Mouse (Mus musculus) heart, adult 2 months (tissue): ENCODE measurements around the gene Hoxc9. TPM values are rescaled to one million over a fixed set of nuclear protein-coding genes. Genes with fewer than 3 reads are reported as not detected.

Experiments
- DNase-seq, 2 experiments: peaks; one replicate each; pipeline ENCODE4 v3.0.0; 2021
- H3K27ac ChIP-seq: fragments of 200-600 bp; 2 replicates; pipeline ENCODE4 v1.8.1; 2022
- H3K27me3 ChIP-seq: fragments of 200-500 bp; 2 replicates; pipeline ENCODE4 v1.6.1; 2012; ENCODE audit warnings: mild to moderate bottlenecking, low read length, inconsistent platforms, mixed read lengths; ENCODE audit not compliant: control insufficient read depth, insufficient read depth
- H3K36me3 ChIP-seq: fragments of 200-500 bp; 2 replicates; pipeline ENCODE4 v1.6.1; 2012; ENCODE audit warnings: low read length, inconsistent platforms; ENCODE audit not compliant: control insufficient read depth, insufficient read depth
- H3K4me1 ChIP-seq: fragments of 200-500 bp; 2 replicates; pipeline ENCODE4 v1.6.1; 2011; ENCODE audit warnings: low read length; ENCODE audit not compliant: control insufficient read depth, insufficient read depth
- H3K4me3 ChIP-seq: fragments of 200-600 bp; 2 replicates; pipeline ENCODE4 v1.8.1; 2022
- H3K79me2 ChIP-seq: fragments of 200-500 bp; replicated peaks from 2 replicates; pipeline ENCODE4 v1.6.1; 2012; ENCODE audit warnings: mild to moderate bottlenecking, inconsistent platforms, low read length, moderate library complexity, mixed read lengths; ENCODE audit not compliant: control insufficient read depth, insufficient read depth
- H3K9ac ChIP-seq: fragments of 200-500 bp; 2 replicates; pipeline ENCODE4 v1.6.1; 2012; ENCODE audit warnings: low read depth, mild to moderate bottlenecking, control low read depth, inconsistent platforms, low read length, mixed read lengths
- CTCF ChIP-seq: fragments of 200-600 bp; IDR thresholded peaks from 2 replicates; pipeline ENCODE4 v1.8.1; 2022; ENCODE audit warnings: antibody characterized with exemption, mild to moderate bottlenecking, moderate library complexity
- EP300 ChIP-seq: fragments of 200-500 bp; IDR thresholded peaks from 2 replicates; pipeline ENCODE4 v1.6.1; 2011; ENCODE audit warnings: low read depth, low read length, control low read depth; ENCODE audit not compliant: insufficient read depth
- POLR2A ChIP-seq: fragments of 200-500 bp; IDR thresholded peaks from 2 replicates; pipeline ENCODE4 v1.6.1; 2011; ENCODE audit warnings: mild to moderate bottlenecking, low read depth, low read length, control low read depth; ENCODE audit not compliant: insufficient read depth
- WGBS: fragments of 180-500 bp; shearing (Covaris S2); methylation state at CpG from one replicate; pipeline ENCODE4 v1.1.7; 2018; 5-methylcytosine and 5-hydroxymethylcytosine counted together
- intact Hi-C: fragments of 180-260 bp; cut with DNase I; formaldehyde crosslinking; loops from one replicate; pipeline ENCODE4 v1.15.1; 2025
- polyA plus RNA-seq: library from polyadenylated mRNA; depleted of rRNA; stranded (reverse); fragments of >200 nt; gene quantifications from 2 replicates; pipeline ENCODE4 v1.2.3, GENCODE M21; 2012
- total RNA-seq, 2 experiments: library from RNA; stranded (reverse); gene quantifications; 2 replicates each; pipeline ENCODE4 v1.2.3; 2021

The Hoxc9 gene
- total and polyA plus RNA-seq, 3 experiments: not detected

- Histone ChIP-seq H3K4me1 (no peaks in the 10 kb centered on the region), H3K79me2 (no peaks in the 10 kb centered on the region), H3K4me3 (no peak overlapping the region), H3K36me3 (no peaks in the 10 kb centered on the region), H3K9ac (no peak overlapping the region), H3K27me3 (peaks cover 38% of the 10 kb centered on the region), H3K27ac (no peak overlapping the region)
- intact Hi-C loops: no loop called here
- WGBS: under 1% methylated on average over 28 of the region's 28 CpGs
- no peak for TF ChIP-seq EP300
- DNase-seq: no peak
Measured at GRCm38 (mm10) chr15:102955007-102955382, 21.2 kb upstream of the Hoxc9 start.

DNA sequence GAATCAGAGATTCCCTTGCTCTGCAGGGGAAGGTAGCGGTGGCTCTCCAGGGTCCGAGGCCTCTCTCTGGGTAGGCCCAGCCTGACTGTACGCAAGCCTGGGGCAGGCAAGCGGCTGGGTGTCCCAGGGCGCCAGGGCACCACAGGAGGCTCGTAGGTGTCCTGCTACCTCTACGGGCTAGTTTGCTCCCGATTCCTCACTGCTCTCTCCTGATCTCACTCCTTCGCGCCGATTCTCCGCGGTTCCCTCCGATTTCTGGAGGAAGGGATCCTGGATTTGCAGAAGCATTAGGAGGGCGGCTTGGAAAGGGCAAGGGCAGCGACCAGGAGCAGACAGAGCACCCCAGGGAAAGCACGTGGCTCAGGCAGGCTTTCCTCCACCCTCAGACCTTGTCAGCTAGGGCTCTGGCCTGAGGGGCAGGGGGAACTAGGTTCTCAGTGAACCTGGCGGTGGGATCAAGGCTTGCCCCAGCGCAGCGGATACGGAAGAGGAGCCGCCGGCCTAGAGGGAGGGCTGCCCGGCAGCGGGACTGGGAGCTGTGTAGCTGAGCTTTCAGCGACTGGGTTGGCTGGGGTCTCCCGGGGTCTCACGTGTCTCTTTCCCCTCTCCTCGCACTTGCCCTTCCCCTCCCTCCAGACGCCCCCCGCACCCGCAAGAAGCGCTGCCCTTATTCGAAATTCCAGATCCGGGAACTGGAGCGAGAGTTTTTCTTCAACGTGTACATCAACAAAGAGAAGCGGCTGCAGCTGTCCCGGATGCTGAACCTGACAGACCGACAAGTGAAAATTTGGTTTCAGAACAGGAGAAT, 20.2 kb upstream of the Hoxc9 start:
- H3K4me1 ChIP-seq: no peaks in the 10 kb centered on the region
- peaks cover 37% of the 10 kb centered on the region for H3K27me3 ChIP-seq
- no peak overlapping the region for H3K4me3 ChIP-seq
- WGBS: 3% methylated on average over 40 of the region's 40 CpGs
- no peaks in the 10 kb centered on the region for H3K79me2 ChIP-seq
- DNase-seq: no peak
- intact Hi-C loops: no loop called here
- no peak overlapping the region for H3K27ac ChIP-seq
- H3K36me3 ChIP-seq: no peaks in the 10 kb centered on the region
- TF ChIP-seq CTCF (no peak), POLR2A (no peak), EP300 (no peak)
- no peak overlapping the region for H3K9ac ChIP-seq

DNA sequence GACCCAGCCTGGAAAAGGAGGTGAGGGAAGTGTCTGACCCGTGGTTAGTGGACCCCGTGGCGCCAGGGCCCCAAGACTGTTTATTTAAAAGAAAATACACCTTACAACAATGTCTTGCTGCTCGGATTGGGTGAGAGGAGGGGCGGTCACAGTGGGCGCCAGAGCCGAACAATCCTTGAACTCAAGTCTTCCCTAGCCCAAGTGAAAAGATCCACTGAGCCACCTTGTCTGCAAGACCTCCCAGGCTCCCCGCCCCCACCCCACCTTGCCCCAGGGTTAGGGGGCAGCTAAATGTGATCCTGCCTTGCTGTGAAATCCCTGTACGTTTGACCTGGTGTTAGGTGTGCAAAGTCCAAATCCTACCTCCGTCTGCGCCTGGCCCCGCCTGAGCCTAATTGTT, 19.3 kb upstream of the Hoxc9 start:
- H3K9ac ChIP-seq: no peak overlapping the region
- DNase-seq: no peak
- peaks cover 37% of the 10 kb centered on the region for H3K27me3 ChIP-seq
- no peaks in the 10 kb centered on the region for H3K36me3 ChIP-seq
- no peak overlapping the region for H3K4me3 ChIP-seq
- 5% methylated on average over 12 of the region's 12 CpGs for WGBS
- no peaks in the 10 kb centered on the region for H3K79me2 ChIP-seq
- no peak overlapping the region for H3K27ac ChIP-seq
- no peaks in the 10 kb centered on the region for H3K4me1 ChIP-seq
- TF ChIP-seq CTCF (no peak), POLR2A (no peak), EP300 (no peak)
- intact Hi-C loops: no loop called here

GRCm38 (mm10) chr15:102959663-102960191, 16.5 kb upstream of the Hoxc9 start:
- DNase-seq: no peak

DNA sequence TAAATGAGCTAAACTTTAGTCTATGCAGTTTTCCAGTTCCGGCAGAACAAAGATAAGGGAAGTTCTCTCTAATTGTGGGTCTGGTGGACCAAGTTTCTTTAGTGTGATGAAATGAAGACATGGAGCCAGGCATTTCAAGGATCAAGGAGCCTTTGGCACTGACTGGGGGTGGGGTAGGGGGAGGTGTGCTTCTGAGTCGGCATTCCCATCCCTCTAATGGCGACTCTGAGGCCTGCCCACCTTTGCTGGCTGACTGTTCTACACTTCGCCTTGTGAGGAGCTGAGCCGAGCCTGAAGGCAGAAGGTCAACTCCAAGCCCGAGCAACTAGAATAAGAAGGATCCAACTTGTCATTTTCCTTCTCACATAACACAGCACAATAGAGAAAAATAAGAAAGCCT, 14.5 kb upstream of the Hoxc9 start:
- TF ChIP-seq POLR2A (no peak), CTCF (no peak), EP300 (no peak)
- Histone ChIP-seq H3K9ac (no peak overlapping the region), H3K27ac (no peak overlapping the region), H3K79me2 (no peaks in the 10 kb centered on the region), H3K4me3 (no peak overlapping the region), H3K27me3 (peaks cover 37% of the 10 kb centered on the region), H3K36me3 (no peaks in the 10 kb centered on the region), H3K4me1 (no peaks in the 10 kb centered on the region)
- DNase-seq: no peak
- WGBS: 6% methylated on average over 6 of the region's 6 CpGs
- intact Hi-C loops: no loop called here

More at GRCm38 (mm10) chr15:102959663-102960191, 16.5 kb upstream of the Hoxc9 start:
- TF ChIP-seq POLR2A (no peak), EP300 (no peak), CTCF (no peak)
- intact Hi-C loops: no loop called here
- Histone ChIP-seq H3K27me3 (peaks cover 35% of the 10 kb centered on the region), H3K4me1 (no peaks in the 10 kb centered on the region), H3K4me3 (no peak overlapping the region), H3K27ac (no peak overlapping the region), H3K79me2 (no peaks in the 10 kb centered on the region), H3K9ac (no peak overlapping the region), H3K36me3 (no peaks in the 10 kb centered on the region)
- WGBS: 3% methylated on average over 13 of the region's 13 CpGs

DNA sequence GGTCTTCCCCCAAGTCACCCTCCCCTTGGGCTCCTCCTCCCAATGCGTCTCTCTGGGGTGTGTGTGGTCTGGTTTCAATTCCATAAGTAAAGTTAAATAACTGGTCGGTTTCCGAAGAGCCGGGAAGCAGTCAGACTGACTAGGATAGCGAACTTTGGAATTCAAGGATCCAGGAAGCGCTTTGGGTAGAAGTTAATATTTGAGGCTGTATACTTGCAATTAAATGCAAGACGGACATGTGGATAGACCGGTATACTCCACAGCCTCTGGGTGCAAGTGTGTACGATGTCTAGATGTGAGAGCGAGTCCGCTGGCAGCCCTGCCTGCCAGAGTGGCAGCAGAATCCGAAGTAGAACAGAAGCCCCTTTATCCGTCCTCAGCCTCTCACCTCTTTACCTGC, 13.7 kb upstream of the Hoxc9 start:
- H3K9ac ChIP-seq: no peak overlapping the region
- 7% methylated on average over 13 of the region's 13 CpGs for whole genome bisulfite sequencing
- intact Hi-C loops: no loop called here
- no peak overlapping the region for H3K4me3 ChIP-seq
- no peak for TF ChIP-seq POLR2A
- TF ChIP-seq EP300: no peak
- no peak for TF ChIP-seq CTCF
- H3K27ac ChIP-seq: no peak overlapping the region
- H3K79me2 ChIP-seq: no peaks in the 10 kb centered on the region
- no peaks in the 10 kb centered on the region for H3K4me1 ChIP-seq
- peaks cover 40% of the 10 kb centered on the region for H3K27me3 ChIP-seq
- DNase-seq: no peak
- H3K36me3 ChIP-seq: no peaks in the 10 kb centered on the region
